Mouse (Mus musculus): ENCODE data around the gene Hsph1.

The Hsph1 gene

DNA sequence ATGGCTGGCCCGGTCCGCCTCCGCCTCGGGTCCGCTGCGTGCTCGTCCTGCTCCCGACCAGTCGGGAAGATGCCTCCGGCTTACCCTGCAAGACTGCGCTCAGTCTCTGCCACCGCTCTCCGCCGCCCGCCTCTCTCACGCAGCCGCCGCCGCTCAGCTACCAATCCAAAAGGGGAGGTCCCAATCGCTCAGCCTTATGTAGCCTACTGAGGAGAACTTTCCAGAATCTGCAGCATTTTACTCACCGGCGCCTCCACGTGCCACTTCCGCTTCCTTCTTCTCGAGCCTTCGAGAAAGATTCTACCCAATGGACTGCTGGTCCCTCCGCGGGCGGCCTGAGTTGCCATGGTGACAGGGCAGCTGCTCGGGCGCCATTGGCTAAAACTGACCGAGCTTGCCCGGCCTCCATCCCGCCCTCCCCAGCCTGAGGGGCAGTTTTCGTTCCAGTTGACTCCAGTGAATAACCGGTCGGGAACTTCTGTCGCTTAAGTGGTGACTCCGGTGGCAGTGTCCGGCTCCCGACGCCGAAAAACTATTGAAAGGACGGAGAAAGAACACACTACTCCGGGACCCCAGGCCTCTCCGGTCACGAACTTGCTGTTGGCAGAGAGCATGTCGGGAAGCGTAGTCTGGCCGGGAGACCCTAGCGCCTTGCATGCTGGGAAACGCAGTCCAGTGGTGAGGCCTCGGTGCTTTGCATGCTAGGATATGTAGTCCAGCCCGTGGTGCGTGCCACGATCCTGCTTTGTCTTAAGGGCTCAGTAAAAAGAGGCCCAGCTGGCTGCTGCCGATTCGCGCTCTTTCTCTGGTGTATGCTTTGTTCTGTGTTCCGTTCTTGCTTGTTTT, at the start of gene Hsph1:
Hsph1 (minus strand) TSS at position 302 of the 846 bp plus-strand sequence.
- peak; percentile 94 to 99 for DNase-seq (ENCODE audit: low spot score in 2 of 2)

DNA sequence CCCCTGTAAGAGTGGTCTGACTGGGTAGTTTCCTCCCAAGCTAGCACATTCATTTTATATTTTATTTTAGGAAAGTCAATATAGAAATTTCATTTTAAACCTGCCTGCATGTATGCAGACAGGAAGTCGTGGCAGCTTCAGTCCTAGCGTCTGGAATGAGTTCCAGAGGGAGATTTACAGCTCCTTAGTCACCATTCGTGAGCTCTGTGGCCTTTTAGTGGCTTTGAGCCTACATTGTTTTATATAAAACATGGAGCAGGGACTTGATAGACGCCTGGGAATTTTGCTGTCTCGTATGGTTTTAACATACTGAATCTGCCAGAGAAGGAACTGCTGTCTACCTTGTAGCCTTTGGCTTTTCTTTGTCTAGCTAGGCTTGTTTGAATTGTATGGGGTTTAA, 44.8 kb upstream of the Hsph1 start:
- DNase-seq (ENCODE audit: low spot score in 2 of 2): no peak

DNA sequence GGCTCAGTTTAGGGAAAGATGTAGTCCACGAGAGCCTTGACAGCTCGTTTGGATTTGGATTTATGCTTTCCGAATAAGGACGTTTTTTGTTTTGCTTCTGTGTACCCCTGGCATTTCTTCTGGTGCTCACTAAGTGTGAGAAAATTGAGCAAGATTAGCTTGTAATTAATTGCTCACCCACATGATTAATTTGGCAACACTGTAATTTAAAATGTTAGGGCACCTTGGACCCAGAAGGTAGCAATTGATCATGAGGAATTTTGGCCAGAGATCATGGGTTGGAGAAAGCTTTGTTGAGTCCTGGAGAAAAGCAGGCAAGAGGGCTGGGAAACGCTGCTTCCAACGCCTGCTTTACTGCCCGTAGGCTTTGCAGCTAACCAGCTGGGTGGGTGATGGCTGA, 43.7 kb upstream of the Hsph1 start:
- no peak for DNase-seq (ENCODE audit: low spot score in 2 of 2)

DNA sequence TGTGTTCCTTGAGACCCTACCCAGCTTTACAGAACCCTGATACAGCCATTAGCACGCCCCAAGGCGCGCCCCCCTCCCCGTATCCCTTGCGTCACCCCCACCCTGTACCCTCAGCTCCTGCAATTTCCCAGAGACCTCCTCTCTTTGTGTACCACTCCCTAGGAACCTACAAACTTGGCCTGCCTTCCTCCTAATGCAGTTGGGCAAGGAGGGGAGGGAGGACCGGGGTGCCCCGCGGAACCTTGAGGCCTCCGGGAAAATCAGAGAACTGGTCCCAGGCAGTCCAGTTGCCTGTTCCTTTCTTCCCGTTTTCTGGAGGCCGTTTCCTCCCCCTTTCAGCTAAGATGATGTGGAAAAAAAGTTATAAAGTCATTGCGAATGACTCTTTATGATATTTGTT, 43.2 kb upstream of the Hsph1 start:
- DNase-seq (ENCODE audit: low spot score in 2 of 2): no peak

GRCm38 (mm10) chr5:149678990-149679348, 42.8 kb upstream of the Hsph1 start:
- DNase-seq (ENCODE audit: low spot score in 2 of 2): no peak

GRCm38 (mm10) chr5:149678100-149678989, 42.2 kb upstream of the Hsph1 start, which contains the start of gene B3glct:
Gene B3glct, plus strand, starts transcription at chr5:149678230.
- peak; percentile 64 to 67 for DNase-seq (ENCODE audit: low spot score in 2 of 2)

DNA sequence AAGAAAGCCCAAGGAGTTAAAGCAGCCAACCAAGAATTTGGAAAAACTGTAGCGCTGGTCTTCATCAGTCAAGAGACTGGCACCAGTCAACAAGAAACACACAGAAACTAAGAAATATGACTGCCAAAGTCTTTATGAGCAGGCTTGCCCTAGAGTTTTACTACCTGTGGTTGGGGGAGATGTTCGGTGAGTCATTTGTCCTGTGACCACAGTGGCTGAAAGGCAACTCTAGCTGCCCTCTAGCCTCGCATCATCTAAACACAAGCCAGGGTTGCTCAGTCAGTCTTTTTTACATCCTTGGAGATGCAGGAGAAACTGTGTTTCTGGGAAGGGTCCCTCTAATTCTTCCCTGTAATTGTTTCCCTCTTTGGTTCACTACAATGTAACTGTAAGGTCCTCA, 41.0 kb upstream of the Hsph1 start:
- no peak for DNase-seq (ENCODE audit: low spot score in 2 of 2)

DNA sequence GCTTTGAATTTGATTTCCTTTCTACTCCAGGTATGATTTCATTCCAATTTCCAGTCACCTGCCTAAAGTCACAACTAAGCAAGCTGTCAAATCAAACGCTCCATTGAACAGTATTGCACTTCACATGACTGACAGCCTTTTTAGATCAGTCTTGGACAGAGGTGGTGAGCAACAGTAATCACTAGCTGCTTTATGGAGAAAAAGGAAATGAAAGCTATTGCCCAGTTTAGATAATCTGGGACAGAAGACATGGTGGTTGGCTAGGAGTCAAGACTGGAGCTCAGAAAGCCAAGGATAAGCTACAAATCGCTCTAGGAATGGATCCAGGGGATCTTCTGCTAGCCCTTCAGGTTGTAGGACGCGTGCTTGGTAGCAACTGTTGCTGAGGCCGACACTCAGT, 27.2 kb upstream of the Hsph1 start:
- no peak for DNase-seq (ENCODE audit: low spot score in 2 of 2)

DNA sequence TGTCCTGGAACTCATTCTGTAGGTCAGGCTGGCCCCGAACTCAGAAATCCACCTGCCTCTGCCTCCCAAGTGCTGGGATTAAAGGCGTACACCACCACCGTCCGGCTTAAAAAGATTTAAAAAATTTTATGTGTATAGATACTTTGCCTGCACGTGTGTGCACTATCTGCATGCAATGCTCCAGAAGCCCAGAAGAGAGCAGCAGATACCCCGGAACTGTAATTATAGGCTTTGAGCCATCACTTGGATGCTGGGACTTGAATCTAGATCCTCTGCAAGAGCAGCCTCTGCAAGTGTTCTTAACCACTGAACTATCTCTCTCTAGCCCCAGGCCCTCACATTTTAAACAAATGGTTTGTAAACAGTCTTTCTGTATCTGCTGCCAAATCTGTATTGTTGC, 26.8 kb upstream of the Hsph1 start:
- no peak for DNase-seq (ENCODE audit: low spot score in 2 of 2)

- DNase-seq (ENCODE audit: low spot score in 2 of 2): no peak
Observed at GRCm38 (mm10) chr5:149661428-149661827, 25.3 kb upstream of the Hsph1 start.

DNA sequence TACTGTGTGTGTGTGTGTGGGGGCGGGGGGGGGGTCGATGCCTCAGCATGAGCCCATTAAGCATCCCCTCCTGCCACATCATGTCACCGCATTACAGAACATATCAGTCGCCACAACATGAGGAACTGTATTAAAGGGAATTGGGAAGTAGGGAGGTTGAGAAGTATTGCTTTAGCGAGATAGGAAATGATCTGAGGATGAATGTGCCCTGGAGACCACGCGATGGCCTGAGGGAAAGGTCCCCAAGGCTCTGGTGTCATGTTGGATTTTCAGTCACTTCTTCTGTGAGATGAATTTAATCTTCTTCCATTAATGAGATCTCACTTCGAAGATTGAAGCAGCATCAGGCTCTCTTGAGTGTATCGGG, 23.2 kb upstream of the Hsph1 start:
- no peak for DNase-seq (ENCODE audit: low spot score in 2 of 2)

- DNase-seq (ENCODE audit: low spot score in 2 of 2): no peak
Observed at GRCm38 (mm10) chr5:149658741-149659413, 22.7 kb upstream of the Hsph1 start.

GRCm38 (mm10) chr5:149658022-149658421, 21.8 kb upstream of the Hsph1 start:
- no peak for DNase-seq (ENCODE audit: low spot score in 2 of 2)

GRCm38 (mm10) chr5:149655636-149656035, 19.5 kb upstream of the Hsph1 start:
- DNase-seq (ENCODE audit: low spot score in 2 of 2): no peak

DNA sequence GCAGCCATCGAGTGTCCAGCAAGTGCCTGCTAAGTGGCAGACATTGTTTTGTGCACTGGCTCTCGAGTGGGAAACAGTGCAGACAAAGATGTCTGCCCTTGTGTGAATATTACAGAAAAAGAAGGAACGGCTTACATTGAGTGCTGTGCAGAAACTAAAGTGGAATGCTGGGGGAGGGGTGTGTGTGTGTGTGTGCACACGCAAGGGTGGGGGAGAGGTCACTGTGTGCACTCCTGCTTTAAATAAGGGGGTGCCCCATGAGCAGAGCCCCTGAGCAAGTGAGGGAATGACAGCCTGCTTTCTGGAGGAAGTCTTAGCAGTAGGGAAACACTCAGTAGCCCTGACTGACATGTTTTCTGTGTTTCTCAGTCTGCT, 14.0 kb upstream of the Hsph1 start:
- DNase-seq (ENCODE audit: low spot score in 2 of 2): no peak

DNA sequence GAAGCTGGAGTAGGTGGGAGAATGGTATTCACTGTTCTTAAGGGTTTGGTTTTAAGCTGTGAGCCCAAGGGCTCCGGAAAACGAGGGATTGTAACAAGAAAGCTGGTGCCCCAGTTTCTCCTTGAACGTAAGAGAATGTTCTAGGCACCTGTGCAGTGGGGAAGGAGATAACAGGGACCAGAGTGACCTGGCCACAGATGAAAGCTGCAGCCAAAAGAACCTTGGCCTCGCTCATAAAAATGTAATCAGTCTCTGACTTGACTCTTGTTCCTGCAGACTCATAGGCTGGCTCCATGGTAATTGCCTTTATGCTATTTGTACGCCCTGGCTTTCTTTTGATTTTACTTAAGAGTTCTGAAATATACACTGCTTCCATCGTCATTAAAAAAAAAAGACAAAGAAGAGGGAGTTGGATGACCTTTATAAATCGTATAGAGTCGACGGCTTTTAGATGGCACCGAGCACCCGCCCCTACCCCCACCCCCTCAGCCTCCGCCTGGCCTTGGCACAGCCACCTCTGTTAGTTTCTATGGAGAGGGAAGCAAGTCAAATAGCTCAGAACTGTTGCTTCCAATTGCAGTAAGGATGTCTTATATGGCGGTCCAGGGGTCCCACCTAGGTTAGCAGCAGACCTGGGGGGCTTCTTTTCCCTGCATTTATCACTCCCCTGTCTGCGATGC, 13.5 kb upstream of the Hsph1 start:
- DNase-seq (ENCODE audit: low spot score in 2 of 2): no peak

DNA sequence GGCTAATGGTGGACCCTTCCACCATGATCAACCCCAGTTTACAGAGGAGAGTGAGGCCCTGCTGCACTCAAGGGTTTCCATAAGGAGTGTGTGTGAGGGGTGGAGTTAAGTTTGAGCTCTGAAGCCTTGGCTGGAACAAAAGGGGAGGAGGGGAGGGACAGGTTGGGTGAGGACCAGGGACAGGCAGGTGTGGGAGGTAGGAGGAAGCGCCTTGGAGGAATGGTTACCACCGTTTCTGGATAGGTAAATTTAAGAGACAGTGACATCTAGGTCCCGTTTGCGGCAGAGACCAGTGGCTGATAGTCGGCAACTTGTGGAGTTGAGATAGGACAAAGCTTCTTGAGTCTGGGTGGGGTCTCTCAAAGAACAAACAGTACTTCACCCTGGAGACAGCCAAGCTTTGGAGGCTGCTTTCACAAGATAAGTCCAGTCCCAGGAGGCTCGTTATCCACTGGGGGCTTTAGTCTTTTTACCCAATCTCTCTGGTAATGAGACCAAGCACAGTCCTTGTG, 12.8 kb upstream of the Hsph1 start:
- no peak for DNase-seq (ENCODE audit: low spot score in 2 of 2)

DNA sequence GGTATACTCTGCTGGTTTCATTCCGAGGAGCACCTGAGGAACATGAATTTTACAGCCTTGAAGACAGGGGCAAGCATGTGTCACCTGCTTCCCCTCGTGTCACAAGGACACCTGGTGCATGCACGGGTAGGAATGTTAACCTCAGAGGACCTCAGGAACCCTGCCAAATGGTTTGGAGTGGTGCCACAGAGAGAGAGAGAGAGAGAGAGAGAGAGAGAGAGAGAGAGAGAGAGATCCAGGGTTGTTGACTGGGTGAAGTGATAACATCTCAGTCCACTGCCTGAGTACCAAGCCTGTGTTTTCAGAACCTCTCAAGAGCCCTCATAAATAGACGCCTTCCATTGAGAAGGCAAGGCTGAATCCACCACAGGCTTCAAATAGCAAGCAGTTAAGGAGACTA, 12.0 kb upstream of the Hsph1 start:
- DNase-seq (ENCODE audit: low spot score in 2 of 2): no peak

DNA sequence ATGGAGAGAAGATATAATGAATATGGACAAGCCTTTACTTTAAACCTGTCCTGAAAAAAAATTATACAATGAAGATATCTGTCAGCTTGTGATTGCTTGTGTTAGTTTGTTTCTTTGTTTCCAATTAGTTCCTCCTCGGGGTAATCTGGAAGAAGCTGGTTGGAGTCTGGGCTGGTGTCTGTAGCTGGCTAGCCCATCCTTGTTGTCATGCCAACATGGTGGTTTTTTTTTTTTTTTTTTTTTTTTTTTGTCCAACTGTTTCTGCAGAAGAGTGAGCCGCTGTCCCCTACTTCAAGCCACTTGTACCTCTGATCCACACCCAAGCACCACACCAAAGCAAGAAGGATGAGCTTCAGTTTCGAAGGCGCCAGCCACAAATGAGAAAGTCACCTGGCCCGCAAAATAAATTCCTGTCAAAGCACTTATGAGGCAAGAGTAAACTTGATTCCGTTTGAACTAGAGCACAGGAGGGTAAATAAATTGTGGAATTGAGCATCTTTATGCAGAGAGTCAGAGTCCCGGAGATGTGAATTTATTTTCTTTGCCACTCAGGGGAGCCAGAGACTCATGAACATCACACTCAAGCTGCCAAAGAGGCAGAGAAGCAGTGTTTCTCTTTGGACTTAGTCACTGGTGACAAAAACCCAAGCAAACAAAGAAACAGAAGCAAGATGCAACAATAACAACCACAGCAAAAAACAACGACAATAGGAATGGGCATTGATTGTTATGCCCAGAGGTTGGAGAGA, 11.4 kb upstream of the Hsph1 start:
- no peak for DNase-seq (ENCODE audit: low spot score in 2 of 2)

DNA sequence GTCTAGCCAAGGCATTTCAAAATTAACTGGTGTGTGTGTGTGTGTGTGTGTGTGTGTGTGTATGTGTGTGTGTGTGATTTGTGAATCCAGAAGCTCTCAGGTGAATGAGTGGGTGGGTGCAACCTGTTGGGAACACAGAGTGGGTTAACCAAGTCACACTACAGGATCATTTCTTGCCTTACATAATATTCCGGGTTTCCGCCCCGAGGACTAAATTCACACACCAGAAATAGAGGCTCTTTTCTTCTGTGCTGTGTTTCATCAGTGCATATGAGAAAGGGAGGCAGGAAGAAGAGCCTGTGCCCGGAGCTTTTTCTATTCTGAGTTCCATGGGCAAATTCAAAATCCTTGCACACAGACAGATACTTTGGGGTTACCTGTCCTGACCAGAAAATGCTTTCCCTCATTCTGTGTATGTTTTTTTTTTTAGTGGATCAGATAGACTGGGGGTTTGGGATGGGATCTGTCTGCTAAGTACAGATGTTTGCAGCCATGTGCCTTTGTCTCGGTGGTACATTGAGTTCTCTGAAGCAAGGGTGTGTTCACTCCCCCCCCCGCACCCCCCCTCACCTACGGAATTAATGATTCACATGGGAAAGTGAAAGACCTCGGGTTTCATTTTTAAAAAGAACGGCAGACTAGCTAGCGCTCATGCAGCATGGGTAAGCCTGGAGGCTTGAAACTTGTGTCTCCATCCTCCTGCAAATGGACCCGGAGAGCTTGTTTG, 6.8 kb upstream of the Hsph1 start:
- DNase-seq (ENCODE audit: low spot score in 2 of 2): no peak
